Mouse (Mus musculus) cerebellum, adult (tissue): Measurements from ENCODE around the gene Ube2n.

Source experiments
- ATAC-seq: cut with Nextera tagmentation; 2 replicates; pipeline ENCODE4 v1.9.2; 2017; ENCODE audit warnings: mild to moderate bottlenecking, moderate library complexity, mixed read lengths; ENCODE audit not compliant: insufficient number of reproducible peaks, low FRiP score, low TSS enrichment

Ube2n gene

GRCm38 (mm10) chr10:95552326-95552725 is 37.4 kb downstream of the Ube2n start:
- no peak for ATAC-seq

DNA sequence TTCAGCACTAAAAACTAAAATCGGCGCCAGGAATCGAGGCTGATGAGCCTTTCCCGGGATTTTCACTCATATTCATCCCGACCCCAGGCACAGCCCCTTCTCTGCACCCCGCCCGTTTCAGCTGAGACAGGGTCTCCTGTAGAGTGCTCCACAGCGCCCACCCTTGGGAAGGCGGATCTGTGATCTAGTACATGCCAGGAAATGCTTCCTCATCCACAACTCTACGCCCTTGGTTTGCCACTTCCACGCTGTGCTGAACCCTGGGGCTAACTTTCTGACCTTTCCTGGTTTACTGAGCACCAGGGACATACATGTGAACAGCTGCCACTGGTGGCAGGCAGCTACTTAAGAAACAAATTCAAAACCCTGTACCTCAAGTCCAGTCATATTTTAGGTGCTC is 40.9 kb downstream of the Ube2n start:
- no peak for ATAC-seq

DNA sequence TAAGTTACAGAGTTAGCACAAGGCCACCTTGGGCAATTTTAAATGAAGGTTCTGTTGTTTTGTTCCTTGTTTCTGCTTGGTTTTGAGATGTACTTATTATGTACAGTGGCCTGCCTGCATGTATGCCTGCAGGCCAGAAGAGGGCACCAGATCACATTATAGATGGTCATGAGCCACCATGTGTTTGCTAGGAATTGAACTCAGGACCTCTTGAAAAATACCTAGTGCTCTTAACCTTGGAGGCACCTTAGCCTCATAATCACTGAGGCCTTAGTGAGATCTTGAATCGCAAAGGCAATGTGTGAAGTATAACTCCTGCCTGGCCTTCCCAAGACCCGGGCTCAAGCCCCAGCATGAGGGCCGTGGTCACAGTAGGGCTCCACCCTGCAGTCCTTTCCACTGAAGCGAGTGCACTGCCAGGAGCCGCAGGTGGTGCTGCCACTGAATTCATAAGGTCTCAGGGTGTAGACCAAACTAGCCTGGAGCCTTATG is 42.4 kb downstream of the Ube2n start:
- no peak for ATAC-seq

DNA sequence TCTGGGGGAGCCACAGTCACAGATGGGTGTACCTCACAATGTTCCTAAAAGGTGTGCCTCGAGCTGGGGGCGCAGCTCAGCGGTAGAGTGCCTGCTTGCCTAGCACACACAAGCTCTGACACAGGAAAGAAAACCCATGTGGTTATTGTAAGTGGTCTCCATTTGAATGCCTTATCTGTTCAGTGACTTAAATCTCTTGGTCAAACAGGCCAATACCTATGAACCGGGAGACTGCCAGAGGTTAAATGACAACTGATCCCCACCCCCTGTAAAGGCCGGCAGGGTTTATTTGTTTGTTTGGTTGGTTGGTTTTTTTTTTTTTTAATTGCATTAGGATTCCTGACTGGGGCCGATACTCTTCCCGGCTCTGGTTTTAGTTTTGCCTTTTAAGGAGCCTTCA is 44.5 kb downstream of the Ube2n start:
- no peak for ATAC-seq

DNA sequence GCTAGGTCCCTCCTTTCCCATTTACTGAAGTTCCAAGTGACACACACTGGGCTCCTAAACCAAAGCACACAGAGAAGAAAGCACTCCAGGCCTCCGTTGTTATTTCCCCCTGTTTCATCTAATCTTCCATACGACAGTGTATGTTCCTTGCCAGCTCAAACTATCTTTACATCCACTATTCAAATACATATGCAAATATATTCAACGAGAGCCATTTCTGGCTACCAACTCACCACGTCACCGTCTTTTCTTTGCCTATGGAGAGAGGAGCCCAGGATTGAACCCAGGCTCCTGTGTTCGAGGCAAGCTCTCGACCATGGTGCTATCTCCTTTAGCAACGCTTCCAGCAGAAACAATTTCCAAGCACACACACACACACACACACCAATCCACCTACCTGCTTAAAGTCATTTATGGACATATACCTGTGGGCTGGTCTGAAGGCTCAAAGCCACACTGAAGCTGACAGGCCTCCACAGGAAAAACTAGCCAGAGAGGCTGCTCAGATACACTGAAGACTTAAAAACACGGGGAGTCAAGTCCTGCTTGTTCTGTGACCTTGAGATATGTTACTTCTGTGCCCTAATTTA is 45.5 kb downstream of the Ube2n start:
- no peak for ATAC-seq

DNA sequence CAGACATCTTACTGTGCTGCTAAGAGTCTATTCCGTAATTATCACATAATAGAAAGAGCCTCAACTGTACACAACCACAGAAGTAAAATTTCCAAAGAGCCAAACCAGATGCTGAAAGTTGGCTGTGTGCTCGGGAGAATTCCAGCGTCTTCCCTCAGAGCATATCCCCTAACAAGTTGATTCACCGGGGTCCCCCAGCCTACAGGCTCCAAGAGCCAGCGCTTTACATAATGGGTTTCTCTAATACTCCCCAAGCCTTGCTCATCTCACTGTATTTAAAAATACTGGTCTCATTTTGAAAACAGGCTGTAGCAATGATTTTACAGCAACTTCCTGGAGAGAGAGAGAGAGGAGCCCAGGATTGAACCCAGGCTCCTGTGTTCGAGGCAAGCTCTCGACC is 46.7 kb downstream of the Ube2n start:
- no peak for ATAC-seq

GRCm38 (mm10) chr10:95562395-95562794 is 47.5 kb downstream of the Ube2n start:
- no peak for ATAC-seq

DNA sequence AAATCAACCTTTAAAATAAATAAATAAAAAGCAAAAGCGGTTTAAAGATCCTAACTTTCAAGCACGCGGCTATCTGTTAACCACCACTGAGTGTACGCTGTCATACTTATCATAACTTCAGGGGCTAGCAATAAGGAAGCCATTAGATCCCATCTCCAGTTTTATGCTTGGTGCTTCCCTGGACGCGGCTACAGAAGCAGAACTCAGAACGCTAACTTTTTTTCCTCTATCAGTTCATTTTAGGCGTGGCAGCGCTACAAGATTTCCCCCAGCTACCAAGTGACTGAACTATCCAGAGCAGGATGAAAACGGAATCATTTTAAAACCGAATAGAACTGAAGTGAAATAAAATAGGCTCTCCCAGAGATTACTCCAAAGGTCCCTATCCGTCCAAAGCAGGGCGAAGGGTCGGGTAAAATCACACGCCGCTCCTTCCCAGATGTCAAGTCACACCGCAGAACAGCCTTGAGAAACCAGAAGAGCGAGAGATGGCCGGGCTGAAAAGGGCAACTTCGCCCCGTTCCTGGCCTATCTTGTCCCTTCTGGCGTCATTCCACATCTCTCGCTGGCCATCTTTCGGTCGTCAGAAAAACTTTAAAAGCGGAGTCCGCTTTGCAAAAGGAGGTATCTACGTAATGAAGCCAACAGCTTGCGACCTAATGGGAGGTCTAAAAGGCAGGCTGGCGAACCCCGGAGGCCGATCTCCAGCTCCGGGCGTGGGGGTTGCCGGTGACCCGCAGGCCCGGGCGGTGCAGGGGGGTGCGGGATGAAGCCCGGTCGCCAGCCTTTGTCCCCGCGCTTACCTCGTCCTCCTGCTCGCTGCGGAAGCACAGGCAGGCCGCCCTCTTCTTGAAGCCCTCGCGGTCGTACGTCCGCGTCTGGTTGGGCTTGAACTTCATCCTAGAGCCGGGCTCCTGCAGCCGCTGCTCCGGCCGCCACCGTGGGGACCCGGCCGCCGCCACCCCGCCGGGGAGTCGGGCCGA is 48.2 kb downstream of the Ube2n start:
- ATAC-seq = peak; percentile 36

DNA sequence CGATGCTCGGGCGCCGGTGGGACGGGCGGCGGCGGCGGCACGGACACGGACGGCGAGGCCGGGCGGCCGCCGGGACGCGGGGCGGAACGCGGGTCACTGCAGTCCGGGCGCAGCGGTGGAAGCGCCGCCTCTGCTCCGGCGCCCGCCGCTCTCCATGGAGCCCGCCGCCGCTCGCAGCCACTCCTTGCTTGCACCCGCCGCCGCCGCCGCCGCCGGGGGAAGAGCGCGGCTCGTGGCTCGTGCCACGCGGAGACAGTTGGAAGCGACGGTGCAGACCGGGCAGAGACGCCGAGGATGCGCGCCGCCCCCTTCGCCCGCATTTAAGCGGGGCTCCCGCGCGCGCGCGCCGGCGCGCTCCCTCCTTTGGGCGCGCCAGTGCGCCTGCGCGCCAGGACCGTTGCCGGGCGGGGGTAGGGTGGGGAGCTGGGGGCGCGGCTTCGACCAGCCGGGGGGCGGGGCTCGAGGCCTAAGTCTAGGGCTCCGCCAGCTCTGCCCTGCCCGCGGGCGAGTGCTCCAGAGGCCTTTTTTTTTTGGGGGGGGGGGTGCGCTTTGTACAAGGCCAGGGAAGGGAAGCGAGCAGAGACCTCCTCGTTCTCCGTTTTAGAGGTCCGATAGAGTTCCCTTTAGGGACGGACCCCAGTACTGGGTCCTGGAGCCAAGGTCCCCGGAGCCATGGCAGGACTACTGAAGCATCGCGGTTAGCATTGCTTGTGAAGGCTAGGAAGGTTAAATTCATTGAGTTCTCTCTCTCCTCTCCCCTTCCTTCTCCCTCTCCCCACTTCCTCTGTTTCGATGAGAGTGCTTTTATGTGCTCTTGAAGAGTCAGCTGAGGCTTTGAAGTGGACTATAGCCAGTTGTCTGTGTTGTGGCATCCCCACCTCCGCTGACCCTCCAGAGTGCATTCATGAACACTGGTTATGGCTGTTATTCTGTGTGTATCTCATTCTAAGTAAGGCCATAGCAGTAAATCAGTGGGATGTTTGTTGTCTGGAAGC is 49.2 kb downstream of the Ube2n start, which contains the start of gene Nudt4:
Gene Nudt4 (minus strand): TSS at position 296 of the 995 bp plus-strand sequence.
- ATAC-seq = peak; percentile 84

GRCm38 (mm10) chr10:95565156-95565854 is 50.4 kb downstream of the Ube2n start:
- ATAC-seq = no peak

GRCm38 (mm10) chr10:95566786-95567185 is 51.8 kb downstream of the Ube2n start:
- no peak for ATAC-seq

DNA sequence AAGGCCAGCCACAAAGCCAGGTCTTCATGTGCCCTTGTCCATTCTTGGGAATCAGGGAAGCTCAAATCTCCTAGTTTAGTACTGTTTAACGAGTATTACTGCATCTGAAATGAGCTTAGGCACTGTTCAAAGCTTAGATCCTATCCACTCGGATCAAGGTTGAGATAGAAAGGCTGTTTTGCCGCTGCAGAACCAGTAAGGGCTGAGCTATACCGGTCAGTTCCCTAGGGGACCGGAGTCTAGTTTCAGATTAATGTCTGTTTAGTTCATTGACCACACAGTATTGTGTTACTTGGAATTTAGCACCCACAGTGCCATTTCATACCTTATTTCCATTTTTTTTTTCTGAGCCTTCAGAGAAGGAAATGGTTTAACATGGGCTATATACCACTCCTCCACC is 52.6 kb downstream of the Ube2n start:
- no peak for ATAC-seq

DNA sequence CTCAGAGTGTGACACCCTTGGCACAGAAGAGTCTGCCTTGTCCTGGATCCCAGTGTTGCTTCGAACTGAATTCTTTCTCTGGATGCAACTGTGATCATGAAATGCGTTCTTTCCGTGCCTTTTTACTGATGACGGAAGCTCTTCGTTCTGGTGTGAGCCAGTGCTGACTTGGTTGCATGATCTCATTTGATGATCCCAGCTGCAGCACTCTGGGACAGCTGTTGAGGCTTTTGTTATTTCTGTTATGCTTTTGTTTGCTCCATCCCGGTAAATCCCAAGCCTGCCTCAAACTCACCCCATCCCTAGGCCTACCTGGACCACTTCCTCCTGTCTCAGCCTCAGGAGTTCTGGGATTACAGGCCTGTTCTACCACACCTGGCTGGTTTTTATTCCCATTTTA is 53.1 kb downstream of the Ube2n start:
- no peak for ATAC-seq

DNA sequence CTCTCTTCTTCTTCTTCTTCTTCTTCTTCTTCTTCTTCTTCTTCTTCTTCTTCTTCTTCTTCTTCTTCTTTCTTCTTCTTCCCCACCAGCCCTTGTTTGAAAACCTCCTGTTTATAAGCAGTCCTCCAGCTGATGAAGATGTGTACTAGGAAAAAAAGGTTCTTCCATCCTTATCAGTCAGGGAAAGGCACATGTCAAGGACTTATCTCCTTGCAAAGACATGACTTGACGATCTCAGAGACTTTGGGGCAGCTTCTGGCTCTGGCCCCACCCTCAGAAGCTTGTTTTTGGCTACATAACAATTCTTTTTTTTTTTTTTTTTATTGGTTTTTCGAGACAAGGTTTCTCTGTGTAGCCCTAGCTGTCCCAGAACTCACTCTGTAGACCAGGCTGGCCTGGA is 54.5 kb downstream of the Ube2n start:
- ATAC-seq = no peak

DNA sequence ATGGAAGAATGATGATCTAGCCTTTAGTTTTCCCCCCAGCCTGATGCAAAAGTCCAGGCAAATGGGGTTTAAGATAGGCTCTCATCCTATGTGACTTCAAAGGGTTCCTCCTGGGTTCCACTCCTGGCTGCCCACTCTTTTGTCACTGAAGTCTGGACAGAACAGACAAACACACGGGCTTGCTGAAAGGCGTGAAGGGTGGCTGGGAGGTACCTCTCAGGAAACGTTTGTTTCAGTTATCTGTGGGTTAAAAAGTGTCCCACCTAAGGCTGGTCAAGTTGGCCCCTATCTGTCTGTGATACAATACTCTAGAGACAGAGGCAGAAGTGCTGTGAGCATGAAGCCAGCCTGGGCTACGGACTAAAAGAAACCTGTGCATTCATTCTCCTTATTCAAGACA is 60.0 kb downstream of the Ube2n start:
- no peak for ATAC-seq

DNA sequence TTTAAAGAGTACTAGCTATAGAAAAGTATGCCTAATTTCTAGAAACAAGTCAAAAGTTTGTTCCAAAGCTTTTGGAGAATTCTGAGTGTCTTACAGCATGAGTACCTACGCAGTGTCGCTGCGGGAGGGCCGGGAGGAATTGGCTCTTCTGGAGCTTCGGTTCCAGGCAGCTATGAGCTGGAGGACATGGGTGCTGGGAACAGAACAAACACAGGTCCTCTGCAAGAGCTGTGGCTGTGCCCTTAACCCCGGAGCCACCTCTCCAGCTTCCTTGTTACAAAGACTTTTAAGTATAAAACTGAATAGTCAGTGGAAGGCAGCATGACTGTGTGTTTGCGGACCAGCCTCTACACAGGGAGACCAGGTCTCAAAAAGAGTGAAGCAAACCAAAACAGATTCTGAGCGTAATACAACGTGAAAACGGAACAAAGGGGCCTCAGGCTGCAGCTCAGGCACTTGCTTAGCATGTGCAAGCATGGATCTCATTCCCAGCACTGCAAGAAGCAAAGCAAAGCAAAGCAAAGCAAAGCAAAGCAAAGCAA is 61.0 kb downstream of the Ube2n start:
- no peak for ATAC-seq

- no peak for ATAC-seq
Observed at GRCm38 (mm10) chr10:95576876-95577566, 62.1 kb downstream of the Ube2n start.

- ATAC-seq = no peak
Observed at GRCm38 (mm10) chr10:95577567-95577950, 62.6 kb downstream of the Ube2n start.

GRCm38 (mm10) chr10:95585554-95585953 is 70.6 kb downstream of the Ube2n start:
- no peak for ATAC-seq
